Mouse (Mus musculus): ENCODE data around the gene Bcam.
"Not testable (repeated sequence)": the region's sequence is repeated elsewhere in the genome, so short reads cannot be mapped to it uniquely, and the experiment has no call there.

The Bcam gene

DNA sequence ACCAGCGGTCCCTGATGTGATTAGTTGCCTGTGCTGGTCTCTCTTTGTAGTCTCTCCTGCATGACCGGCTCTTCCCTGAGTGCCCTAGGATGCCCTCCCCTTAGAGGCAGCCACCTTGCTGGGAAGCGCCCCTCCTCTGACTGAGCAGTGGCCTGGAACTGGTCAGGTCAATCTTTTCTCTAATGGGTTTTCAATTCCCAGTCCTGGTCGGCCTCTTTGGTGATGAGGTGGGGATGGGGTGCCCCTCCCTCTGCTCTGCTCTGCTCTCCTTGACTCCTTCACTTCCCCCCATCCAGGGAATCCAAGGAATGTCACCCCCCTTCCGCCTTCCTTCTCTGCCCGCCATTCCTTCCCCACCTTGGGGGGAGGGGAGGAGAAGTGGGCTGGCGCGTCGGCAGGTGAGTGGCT lies at the start of gene Bcam:
TSS of gene Bcam (minus strand) at position 33 of the 408 bp plus-strand sequence.
- in situ Hi-C loops (cut with MboI), result no loop called here

DNA sequence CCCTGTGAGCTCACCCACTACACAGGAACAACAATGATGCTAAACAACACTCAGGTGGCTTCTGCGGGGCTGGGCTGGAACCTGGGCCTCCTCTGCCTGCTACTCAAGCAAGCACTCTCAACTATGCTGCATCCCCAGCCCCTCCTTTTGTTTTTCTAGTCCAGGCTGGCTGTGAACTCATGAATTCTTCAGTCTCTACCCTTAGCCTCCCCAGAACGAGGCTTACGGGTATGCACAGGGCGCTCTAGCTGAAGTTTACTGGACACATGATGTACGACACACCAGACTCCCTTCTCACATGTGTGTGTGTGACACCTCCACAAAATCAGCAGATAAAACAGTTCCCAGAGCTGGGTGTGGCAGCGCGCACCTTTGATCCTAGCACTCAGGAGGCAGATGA lies 48.1 kb upstream of the Bcam start:
- in situ Hi-C loops (cut with MboI), result no loop called here

DNA sequence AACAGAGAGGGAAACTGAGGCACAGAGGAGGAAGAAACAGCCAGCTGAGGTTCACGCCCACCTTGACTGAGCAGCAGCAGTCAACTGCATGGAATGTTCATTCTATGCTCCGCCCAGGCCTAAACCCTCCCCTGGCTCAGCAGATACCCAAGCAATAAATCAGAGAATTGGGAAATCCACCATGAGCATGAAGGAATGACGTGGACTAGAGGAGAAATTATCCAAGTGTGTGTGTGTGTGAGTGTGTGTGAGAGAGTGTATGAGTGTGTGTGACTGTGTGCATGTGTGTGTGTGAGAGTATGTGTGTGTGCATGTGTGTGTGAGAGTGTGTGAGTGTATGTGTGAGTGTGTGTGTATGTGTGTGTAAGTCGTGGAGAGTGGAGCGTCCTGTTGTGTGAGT lies 47.6 kb upstream of the Bcam start:
- in situ Hi-C loops (cut with MboI), result no loop called here

DNA sequence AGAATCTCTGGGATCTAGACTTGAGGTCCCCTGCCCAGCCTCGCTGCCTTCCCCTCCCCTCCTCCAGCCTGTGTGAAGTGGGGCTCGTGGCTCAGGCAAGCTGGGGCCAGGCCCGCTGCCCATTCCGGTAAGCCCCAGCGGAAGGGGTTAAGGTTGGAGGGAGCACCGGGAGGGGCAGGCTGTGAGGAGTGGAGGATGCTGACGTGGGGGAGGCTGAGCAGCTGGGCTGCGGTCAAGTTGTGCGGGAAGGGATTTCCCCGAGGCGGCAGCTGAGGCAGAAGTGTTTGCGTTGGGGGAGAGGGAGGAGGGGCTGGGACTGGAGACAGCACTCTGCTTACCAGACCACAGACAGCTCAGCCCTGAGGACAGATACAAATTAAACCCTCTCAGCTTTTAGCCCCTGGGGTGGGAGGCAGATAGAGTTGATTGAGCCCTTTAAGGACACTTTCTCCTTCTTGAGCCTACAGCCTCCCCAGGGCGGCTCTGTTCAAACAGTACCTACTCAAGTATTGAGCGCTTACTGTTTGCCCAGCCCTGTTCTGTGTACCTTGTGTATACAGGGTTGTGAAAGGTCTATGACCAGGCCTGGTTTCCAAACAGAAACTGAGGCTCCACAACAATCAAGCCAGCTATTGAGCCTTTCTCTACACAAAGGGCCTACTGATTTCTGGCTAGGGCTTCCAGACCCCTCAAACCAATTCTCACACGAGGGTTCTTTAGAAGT lies 46.7 kb upstream of the Bcam start:
- in situ Hi-C loops (cut with MboI), result no loop called here

DNA sequence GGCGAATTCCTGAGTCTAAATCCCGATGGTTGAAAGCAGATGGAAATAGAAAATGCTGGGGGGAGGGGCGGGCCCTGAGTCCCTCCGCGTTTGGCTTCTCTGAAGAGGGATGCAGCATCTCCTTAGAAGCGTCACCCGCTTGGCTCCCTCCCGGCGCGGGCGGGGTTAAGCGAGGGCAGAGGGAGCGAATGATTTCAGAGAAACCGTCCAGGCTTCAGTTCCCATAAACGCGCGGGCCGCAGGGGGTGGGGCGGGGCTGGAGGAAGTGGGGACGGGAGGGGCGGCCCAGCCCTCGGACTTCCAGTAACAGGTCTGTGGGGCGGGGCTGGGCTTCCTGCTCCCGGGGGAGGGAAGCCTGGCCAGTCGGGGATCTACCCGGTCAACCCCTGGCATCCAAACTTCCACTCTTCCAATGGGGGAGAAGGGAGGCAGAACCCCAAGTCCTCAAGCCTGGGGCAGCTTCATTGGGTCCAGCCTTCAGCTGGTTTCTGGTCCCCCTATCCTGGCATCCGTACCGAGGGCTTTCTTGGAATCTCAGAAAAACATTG lies 45.5 kb upstream of the Bcam start:
- in situ Hi-C loops (cut with MboI), result no loop called here

GRCm38 (mm10) chr7:19815296-19816223 lies 44.7 kb upstream of the Bcam start:
- in situ Hi-C loops (cut with MboI), result no loop called here

DNA sequence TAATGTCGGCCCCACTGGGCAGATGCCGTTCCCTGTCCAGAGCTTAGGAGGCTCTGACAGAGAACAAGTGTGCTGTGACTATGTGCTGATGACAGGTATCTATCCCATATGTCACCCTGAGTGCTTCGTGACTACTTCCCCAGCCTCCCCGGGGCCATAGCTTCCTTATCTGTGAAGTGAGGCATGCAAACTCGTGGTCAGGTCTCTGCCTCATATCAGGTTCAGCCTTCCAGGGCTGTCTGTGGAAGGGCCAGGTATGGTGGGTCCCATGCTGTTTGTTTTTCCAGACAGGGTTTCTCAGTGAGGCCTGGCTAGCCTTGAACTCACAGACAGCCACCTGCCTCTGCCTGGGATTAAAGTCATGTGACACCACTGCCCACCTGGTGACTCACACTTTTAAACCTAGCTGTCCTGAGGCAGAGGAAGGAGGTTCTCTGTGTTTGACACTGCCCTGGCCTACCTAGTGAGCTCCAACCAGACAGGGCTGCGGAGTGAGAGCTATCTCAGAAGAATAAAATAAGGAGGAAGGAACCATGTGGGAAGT lies 42.8 kb upstream of the Bcam start:
- in situ Hi-C loops (cut with MboI), result no loop called here

- in situ Hi-C loops (cut with MboI), result no loop called here
Observed at GRCm38 (mm10) chr7:19813161-19813560, 42.3 kb upstream of the Bcam start.

- in situ Hi-C loops (cut with MboI), result no loop called here
Observed at GRCm38 (mm10) chr7:19811114-19811513, 40.3 kb upstream of the Bcam start.

DNA sequence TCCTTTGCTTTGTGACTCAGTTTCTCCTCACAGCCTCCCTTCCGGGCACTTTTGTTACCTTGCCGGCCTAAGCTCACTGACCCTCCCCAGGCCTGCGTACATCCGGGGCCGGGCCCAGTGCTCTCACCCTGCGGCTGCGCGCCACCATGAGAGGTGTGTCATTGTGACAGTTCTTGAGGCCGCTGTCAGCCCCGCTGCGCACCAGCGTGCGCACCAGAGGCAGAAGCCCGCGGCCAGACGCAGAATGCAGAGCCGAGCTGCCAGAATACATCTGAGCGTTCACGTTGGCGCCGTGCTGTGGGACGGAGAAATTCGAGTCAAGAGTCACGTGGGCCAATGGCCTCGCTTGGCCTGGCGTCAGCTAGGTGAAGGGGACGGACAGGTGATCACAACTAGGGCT lies 38.6 kb upstream of the Bcam start:
- in situ Hi-C loops (cut with MboI), result no loop called here

- in situ Hi-C loops (cut with MboI), result no loop called here
Observed at GRCm38 (mm10) chr7:19806356-19806969, 35.6 kb upstream of the Bcam start.

DNA sequence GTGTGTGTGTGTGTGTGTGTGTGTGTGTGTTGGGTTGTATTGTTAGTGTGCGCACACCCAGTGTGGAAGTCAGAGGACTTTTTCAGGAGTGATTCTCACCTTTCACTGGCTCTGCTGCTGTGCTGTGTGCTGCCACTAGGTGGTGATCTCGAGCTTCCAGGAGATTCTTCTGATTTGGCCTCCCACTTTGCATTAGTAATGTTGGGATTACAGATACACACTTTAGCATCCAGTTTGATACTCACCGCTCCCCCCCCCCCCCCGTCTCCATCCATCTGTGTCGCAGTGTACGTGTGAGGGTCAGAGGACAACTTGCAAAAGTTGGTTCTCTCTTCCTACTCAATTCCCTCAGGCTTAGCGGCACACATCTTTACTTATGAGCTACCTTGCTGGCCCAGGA lies 32.2 kb upstream of the Bcam start:
- in situ Hi-C loops (cut with MboI), result loop anchor here (5.0 kb wide), 1 partner anchor 39 kb away; no protein-coding TSS in a partner anchor

- in situ Hi-C loops (cut with MboI), result loop anchor here (5.0 kb wide), 1 partner anchor 42 kb away; no protein-coding TSS in a partner anchor
Observed at GRCm38 (mm10) chr7:19800764-19801163, 29.9 kb upstream of the Bcam start.

DNA sequence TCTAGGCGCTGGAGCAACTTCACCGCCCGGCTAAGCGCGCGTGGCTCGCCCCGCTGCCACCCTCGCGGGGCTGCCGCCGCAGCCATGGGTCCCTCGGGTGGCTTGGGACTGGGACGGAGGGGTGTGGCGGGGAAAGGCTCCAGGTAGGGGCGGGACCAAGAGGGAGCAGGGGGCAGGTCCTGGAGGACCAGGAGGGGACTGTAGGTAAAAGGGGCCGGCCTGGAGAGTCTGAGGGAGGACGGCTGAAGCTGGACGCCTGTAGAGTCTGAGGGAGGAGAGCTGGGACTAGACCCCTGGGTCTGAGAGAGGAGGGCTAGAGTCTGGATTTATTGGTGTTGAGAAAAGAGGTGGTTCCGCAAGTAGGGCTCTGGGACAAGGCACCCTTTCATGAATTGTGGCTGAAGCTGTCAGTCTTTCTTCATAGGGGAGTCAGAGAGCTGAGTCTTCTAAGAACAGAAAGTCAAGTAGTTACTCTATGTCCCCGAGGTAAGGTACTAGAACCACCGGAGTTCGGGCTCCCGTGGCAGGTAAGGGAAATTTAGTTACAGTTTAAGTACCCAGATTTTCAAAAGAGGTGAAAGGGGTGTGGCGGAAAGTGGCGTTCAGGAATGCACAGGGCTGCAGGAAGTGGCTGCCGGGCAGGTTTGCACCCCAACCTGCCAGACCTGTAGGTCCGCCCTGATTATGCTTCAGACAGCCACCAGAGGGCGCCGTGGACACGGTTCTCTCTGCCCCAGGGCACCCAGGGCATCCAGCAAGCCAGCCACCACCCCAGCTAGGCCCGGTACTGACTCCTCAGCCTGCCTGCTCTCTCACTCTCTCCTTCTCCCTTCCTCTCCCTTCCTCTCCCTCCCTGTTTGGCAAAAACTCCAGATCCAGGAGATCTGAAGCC lies 26.1 kb upstream of the Bcam start, which contains the start of gene Cblc:
TSS of gene Cblc (minus strand) at position 113 of the 892 bp plus-strand sequence.
- in situ Hi-C loops (cut with MboI), result no loop called here

DNA sequence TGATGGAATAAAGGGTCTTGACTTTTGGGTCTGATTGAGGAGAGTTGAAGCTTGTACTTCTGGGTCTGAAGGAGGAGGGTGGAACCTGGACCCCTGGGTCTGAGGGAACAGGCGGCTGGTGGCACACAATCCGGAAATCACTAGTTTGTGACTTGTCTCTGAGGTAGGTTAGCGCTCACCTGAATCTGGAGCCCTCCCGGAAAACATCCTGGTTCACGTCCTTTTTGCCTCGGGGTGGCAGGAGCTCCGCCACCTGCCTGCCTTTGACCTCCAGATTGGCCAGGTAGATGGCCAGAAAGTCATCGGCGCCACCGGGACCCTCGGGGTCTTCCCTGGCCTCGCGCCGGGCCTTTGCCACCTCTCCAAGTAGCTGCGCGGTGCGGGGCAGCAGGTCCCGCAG lies 25.4 kb upstream of the Bcam start:
- in situ Hi-C loops (cut with MboI), result no loop called here

DNA sequence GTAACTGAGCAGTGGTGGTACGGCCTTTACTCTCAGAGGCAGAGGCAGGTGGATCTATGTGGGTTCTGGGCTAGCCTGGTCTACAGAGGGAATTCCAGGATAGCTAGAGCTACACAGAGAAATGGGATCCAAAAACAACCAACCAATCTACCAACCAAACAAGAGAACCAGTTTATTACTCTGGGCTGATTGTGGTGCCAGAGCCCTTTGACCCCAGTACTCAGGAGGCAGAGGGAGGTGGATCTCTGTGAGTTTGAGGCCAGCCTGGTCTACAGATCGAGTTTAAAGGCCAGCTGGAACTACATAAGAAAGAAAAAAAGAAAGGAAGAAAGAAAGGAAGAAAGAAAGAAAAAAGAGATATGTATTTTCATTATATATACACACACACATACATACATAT lies 24.4 kb upstream of the Bcam start:
- in situ Hi-C loops (cut with MboI), result no loop called here

- in situ Hi-C loops (cut with MboI), result no loop called here
Observed at GRCm38 (mm10) chr7:19792701-19793630, 22.1 kb upstream of the Bcam start.

DNA sequence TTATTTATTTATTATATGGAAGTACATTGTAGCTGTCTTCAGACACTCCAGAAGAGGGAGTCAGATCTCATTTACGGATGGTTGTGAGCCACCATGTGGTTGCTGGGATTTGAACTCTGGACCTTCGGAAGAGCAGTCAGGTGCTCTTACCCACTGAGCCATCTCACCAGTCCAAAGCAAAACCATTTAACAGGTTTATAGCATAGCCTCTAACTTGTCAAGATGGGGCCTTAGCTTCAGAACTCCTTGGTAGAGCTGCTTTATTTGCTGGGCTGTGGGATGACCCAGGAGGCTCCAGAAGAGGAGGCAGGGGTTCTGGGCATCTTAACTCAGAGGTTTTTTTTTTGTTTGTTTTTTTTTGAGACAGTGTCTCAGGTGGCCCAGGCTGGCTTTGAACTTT lies 20.7 kb upstream of the Bcam start:
- in situ Hi-C loops (cut with MboI), result not testable (repeated sequence)

DNA sequence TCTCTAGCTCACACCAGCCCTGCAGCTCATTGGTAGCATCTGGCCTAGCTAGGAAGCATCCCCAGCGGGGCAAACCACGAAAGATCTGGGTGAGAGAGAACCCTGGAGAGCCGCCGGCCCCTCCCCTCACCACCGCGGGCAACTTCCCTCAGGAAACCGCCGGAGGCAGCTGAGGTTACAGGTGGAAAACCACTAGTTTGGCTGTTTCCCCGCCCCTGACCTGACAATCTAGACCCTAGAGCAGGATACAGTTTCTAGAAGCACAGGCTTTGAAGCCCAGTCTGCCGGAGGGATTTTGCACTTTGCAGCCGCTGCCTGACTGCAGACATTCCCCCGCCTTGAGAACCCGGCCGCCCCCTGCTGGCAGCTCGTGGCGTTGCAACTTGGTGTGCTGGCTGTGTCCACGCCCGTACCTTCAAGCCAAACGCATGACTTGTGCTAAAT lies 19.1 kb upstream of the Bcam start:
- in situ Hi-C loops (cut with MboI), result no loop called here

Data from mature B cell (primary cell).